Mouse (Mus musculus): ENCODE results near the gene 5330417C22Rik. TPM values are rescaled to one million over a fixed set of nuclear protein-coding genes. Genes with fewer than 3 reads are reported as not detected.

Gene 5330417C22Rik
- total RNA-seq, 4 experiments from 2014 or later: 29.3 to 41.9 (median 35.1) TPM

DNA sequence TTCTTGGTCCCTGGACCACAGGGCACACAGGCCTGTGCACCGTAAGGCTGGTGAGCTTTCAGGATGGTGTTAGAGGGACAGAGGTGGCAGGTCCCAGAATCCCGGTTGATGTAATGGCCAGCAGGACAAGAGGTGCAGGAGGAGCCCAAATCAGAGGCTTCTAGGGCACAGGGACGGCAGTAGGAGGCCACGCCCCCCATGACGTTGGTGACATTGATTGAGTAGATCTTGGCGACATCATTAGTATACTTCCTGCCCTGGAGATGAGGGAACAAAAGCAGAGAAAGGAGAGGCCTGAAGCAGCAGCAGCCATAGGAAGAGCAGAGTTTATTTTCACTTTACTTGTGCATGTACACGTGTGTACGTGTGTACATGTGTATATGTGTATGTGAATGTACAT is 68.6 kb downstream of the 5330417C22Rik start:
- DNase-seq (ENCODE audit: low spot score in 2 of 2): no peak

DNA sequence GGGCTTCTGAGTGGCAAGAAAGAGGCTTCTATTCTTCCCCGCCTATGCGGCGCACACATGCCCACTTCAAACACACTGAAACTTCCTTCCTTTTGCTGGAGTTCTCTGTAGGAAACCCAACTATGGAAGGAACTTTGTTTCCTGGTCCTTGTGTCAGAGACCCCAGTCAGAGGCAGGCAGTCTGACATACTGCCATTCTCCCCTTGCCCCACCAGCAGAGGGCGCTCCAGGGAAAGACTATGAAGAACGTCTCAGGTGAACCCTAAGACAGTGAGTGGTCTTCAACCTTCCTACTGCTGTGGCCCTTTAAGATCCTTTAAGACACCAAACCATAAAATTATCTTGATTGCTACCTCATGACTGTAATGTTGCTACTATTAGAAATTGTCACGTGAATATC is 69.9 kb downstream of the 5330417C22Rik start:
- DNase-seq (ENCODE audit: low spot score in 2 of 2): peak in 1 of 2 experiments; percentile 23

DNA sequence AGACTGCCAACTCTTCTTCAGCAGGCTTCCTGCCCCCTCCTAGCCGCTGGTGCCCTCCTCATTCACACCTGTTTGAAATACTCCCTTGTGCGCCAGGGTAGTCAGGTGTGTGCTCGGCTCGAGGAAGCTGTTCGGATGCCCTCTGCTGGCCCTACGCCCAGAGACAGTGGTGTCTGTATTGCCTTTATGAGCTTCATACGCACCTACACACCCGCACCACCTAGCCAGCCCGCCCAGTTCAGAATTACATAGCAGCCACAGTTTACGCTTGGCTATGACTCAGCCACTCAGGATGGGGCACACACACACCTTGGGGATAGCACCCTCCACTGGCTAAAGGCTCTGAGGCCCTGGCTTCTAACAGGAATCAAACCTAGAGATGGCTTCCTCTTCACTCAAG is 77.5 kb downstream of the 5330417C22Rik start:
- peak in 1 of 2 experiments; percentile 26 for DNase-seq (ENCODE audit: low spot score in 2 of 2)

DNA sequence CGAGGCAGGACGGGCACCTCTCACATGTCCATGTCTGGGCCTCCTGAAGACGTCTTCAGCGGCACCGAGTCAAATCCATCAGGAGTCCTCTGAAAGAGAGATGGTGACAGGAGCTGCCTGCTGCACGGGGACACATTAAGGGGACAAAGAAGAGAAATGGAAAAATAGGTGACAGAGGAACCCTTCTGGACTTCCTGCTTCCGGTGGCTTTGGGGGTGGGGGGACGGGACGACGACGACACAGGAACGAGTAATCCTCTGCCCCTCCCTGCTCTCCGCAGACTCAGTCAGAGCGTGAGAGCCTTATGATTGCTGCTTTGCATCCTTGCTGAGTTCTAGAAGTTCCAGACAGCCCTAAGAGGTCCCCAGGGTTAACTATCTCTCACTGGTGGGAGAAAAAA is 78.0 kb downstream of the 5330417C22Rik start:
- no peak for DNase-seq (ENCODE audit: low spot score in 2 of 2)

DNA sequence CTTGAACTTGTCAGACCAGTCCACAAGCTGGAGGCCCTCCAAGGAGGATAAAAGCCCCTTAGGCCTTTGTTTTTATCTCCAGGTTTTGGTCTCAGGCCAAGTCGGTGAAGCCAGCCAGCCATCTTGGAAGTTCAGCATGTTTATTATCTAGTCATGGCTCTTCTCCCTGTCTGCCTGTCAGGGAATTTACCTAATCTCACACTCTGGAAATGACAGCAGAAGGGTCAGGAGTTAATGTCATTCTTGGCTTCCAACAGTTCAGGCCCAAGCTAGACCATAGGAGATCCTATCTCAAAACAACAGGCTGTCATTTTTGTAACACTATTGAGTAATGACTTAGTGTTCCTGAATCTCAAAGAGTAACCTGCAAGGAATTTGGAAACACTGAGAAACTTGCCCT is 82.2 kb downstream of the 5330417C22Rik start:
- no peak for DNase-seq (ENCODE audit: low spot score in 2 of 2)

DNA sequence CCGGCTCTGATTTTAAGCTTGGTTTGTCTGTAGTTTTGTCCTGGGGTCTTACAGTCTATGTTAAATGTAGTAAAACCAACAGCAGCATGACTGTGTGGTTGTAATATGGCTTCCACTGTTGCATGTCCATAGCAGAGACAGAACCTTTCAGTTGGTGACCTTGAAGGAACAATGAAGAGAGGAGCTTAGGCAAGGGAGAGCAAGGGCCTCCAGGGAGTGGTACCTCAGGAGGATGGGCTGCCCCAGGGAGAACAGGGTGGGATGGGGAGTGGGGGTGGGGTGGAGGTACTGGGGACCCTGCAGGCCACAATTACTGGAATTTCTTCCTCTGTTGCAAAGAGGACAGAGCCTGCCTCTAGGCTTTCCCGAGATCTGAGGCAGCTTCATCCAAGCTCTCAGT is 84.4 kb downstream of the 5330417C22Rik start:
- no peak for DNase-seq (ENCODE audit: low spot score in 2 of 2)

DNA sequence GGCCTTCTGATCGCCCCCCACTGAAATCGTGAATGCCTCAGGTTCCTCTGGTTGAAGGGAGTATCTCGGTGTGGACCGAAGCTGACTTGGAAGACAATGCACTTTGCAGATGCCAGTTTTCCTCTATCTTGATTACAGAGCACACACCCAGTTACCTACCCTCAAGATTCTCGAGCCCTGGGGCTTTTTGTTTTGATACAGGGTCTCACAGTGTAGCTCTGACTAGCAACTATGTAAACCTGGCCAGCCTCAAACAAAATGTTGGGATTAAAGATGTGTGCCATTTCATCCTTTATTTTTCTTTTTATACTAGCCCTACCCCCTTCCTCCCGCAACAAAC is 91.0 kb downstream of the 5330417C22Rik start:
- no peak for DNase-seq (ENCODE audit: low spot score in 2 of 2)

DNA sequence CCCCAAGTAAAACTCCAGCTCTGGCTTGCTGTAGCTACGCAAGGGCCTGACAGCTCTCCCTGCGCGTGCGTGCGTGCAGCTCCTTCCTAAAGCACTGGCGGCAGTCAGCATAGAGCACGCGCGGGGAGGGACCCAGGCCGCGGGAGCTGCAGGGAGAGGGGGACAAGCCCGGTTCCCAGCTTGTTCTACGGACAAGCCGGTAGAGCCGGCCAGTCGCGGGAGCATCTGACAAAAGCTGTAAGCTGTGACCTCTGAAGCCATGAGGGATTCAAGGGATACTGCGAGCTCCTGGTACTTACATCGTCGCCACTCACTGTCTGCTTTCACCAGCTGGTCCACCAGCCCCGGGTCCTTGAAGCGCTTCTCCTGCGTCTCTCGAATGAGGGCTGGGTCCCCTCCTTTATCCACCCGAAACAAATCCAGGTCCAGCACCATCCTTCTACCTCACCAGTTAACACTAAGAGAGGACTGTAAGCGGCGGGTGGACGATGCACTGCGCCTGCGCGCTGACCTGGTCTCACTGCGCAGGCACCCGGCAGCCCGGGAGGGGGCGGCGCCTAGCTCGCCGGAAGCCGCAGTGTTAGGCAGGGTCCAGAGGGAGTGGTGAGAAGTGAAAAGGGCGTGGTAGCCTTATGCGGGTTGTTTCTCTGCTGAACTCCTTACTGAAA is 91.5 kb downstream of the 5330417C22Rik start, which contains the start of gene Sars:
Sars (minus strand) TSS at position 512 of the 668 bp plus-strand sequence.
- peak; percentile 80 to 88 for DNase-seq (ENCODE audit: low spot score in 2 of 2)

DNA sequence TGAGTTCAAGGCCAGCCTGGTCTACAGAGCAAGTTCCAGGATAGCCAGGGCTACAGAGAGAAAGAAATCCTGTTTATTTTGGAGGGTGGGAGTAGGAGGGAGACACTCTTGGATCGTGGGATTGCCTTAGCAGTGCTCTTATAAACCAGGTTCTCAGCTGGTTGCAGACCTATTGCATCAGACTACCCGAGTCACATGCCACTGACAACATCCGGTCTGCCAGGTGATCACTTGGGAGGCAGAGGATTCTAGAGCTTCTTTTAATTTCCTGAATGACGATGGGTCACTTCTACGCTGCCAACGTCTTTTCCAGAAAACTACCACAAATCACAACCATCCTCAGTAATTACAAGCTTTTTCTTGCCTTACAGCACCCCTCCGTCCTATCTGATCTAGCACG is 92.3 kb downstream of the 5330417C22Rik start:
- DNase-seq (ENCODE audit: low spot score in 2 of 2): peak in 1 of 2 experiments; percentile 43

DNA sequence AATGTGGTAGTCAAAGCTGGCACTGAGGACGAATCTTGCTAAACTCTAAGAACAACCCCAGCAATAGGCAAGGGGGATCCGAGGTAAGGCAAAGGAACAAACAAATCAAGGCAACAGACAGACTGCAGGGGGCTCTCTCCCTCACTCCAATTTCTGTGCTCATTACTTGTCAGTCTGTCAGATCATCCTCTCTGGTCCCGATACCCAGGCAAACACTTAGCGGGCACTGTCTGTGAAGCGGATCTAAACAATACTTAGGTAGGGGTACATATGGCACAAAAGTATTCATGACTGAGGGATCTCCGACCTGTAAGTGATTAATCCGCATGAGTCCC is 100.0 kb downstream of the 5330417C22Rik start:
- DNase-seq (ENCODE audit: low spot score in 2 of 2): no peak

DNA sequence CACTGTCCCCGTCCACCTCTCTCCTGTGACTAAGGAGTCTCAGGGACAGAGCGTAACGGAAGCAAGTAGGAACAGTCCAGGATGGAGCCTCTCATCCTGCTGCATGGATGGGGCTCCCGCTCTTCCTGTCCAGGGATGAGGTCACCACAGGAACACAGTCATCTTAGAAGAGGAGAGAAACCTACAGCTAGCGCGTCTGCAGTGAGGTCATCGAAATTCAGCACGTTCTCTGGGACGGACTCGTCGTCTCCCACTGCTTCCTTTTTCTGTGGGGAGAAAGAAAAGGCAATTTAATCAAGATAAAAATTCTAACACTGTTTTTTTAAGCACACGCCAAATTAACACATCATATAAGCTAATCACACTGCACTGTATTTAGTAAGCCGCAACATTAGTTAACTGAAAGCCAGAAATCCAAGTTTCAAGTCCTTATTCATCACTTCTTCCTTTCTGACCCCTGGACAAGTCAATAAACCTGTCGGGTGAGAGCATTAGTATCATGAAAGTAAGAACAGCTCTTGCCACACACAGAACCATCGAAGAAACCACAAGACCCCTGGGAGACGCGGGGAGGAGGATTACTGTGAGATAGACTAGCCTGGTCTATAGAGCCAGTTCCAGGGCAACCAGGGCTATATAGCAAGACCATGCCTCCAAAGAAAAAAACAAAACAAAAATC is 100.5 kb downstream of the 5330417C22Rik start:
- no peak for DNase-seq (ENCODE audit: low spot score in 2 of 2)

DNA sequence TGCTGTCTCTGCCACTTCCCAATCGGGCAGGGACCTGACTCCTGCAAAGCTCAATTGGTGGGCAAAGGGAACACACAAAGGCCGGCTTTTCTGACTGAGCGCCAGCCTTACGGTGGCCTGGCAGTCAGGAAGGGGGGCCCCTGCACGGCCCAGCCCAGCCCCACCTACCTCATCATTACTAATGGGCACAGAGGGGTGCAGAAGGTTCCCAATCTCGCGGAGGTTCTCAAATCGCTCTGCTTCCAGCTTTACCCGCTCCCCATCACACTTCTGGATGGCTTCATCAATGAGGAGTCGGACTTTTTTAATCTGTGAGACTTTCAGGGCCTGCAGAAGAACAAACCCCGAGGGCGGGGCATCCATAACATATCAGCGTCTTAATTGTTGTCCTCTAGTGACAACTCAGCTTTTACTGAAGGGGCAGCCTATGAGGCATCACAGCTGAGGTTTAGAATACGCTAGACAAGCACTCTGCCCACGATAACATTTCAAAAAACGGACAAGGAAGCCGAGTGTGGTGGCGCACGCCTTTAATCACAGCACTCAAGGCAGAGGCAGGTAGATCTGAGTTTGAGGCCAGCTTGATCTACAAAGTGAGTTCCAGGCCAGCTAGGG is 102.3 kb downstream of the 5330417C22Rik start:
- DNase-seq (ENCODE audit: low spot score in 2 of 2): no peak

DNA sequence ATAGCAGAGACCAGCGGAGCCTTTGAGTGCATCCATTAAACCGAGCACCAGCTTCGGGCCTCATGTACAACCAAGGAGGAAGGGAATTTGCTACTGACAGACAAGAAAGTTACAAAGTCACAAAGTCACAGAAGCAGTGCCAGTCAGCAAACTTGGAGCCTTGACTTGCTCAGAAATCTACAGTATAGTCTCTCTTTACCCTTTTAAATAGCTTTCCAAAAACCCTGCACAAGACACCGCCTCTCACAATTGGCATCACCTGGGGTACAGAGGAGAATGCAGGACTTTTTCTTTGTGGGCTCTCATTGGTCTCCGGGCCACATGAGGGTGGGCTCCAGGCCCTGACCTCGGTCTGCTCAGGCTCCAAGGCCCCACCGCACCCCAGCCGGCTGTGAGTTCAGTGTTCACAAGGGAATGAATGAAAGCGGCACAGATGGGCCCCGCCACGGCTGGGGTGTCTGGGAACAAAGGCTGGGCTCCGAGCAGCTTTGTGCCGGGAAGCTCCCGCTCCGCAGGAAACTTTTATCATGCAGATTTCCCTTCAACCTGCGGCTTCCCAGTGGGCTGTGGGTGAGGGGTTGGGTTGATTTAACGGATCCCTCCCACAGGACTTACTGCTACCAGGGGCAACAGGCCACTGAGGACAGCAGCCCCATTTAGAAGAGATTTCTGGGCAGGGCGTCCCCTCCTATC is 103.0 kb downstream of the 5330417C22Rik start:
- no peak for DNase-seq (ENCODE audit: low spot score in 2 of 2)

DNA sequence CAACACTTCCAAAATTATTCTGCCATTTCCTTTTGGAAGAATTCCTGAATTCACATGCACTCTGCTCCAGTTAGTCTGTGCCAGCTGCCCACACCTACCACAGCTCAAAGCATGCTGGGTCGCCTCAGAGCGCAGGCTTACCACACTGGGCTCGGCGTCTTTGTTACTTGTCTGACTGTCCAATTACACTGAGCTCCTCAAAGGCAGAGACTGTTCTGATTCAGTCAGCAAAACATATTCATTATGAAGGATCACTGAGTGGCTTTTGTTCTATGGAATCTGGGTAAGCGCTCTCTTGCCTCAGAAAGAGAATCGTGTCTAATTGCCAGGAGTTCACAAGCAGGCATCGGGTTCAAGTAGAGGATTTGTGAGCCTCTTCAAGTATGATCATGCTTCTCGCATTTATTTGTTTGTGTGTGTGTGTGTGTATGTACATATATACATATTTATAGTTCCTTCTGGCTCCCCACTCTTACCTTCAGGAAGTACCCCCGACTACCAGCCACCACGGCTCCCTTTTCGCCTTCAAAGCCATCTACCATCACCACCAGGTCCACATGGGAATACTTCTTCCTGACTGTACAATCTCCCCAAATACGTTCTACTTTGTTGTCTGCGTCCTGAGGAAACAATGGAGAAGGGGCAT is 103.7 kb downstream of the 5330417C22Rik start:
- DNase-seq (ENCODE audit: low spot score in 2 of 2): no peak

DNA sequence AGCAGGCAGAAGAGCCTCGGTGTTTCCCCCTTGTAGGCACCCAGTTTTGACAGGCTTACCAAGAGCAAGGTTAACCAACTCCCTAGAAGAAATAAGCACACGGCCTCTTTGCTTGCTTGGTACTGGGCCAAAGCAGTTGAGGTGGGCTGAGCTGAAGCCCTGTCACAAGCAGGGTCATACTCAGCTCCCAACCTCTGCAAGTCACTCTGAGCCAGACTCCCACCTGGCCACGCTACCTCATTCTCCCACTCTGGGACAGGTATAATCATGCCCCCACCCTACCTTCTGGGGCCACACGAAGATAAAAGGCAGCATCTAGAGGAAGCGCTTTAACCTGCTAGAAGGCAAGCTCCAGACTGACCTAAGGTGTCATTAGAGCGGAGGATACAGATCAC is 110.7 kb downstream of the 5330417C22Rik start:
- no peak for DNase-seq (ENCODE audit: low spot score in 2 of 2)

DNA sequence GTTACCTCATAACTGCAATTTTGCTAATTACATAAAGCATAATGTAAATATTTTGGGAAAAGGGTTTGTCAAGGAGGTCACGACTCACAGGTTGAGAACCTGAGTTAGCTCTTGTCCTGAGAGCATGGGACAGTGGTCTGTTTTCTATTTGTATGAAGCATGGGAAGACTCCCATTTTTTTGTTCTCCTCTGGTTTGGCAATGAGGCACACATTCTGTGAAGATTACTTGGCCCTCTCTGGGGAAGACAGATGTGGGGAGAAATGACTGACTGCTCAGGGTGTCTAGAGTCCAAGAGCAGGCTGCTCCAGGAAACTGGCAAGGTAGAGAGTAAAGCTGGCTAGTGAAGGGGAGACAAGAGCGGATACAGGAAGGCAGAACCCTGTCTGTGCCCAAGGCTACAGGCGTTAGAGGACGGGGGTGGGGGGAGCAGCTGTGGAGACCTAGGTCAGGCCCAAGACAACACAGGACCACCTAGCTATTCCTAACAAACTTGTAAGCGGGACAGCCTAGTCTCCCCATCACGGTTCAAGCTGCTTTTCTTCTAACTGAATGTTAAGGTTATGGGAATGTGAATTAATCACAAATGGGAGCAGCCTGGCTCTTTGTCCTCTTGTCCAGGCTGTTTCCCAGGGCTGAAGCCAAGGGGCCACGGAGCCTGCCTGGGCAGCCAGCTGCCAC is 111.3 kb downstream of the 5330417C22Rik start:
- DNase-seq (ENCODE audit: low spot score in 2 of 2): no peak

DNA sequence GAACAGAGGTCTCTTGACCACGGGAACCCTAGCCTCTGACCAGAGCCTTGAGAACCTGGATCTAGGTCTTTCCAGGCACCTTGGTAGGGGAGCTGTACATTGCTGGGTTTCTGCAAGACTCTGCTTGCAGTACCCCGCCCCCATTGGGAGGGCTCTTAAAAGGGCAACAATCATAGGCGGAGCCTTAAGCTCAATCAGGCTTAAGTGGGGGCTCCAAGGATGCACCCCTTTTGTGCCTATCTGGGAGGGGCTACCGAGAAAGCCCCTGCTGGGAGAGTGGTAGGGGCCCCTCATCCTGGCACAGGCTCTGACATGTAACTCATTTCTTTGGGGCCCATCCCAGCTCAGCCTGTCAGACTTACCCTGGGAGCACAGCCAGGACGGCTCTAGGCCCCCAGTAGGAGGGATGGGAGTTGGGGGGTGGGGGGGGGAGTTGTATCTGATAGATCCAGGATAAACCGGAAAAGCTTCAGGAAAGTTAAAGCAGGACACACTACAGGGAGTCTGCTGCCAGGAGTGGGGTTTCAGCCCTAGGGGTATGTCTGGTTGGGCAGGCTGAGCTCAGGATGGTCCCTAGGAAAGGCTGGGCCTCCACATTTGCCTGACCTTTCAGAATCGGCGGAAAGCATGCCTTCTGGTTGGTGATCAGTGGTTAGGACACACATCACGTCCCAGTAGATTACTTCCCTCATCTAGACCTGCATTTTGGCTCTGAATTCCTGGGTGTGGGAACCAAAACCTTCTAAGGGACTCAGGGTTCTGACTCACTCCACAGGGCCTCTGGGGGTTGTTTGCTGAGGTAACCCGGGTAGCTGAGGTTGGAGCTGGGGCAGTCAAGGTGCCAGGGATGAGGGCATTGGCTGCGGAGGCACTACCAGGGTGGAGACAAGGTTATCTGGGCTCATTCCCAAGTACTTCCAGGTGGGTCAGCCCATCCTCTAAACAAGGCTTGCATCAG is 112.2 kb downstream of the 5330417C22Rik start:
- no peak for DNase-seq (ENCODE audit: low spot score in 2 of 2)

DNA sequence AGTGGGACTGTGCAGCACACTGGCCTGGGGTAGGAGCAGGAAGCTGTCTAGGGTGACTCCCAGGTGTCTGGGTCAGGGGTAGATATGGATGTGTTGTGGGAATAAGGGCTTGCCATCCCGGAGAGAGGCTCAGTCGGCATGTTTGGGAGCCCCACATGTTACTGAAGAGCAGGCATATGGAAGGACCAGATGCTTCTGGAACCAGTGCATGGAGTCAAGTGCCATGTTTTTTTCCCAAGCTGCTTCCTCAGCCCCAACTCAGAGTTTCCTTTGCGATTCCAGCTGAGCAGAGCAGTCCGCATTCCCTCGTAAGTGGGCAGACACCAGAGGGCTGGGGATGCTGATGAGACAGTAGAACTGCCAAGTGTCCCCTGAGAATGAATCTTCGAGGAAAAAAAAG is 113.3 kb downstream of the 5330417C22Rik start:
- no peak for DNase-seq (ENCODE audit: low spot score in 2 of 2)

DNA sequence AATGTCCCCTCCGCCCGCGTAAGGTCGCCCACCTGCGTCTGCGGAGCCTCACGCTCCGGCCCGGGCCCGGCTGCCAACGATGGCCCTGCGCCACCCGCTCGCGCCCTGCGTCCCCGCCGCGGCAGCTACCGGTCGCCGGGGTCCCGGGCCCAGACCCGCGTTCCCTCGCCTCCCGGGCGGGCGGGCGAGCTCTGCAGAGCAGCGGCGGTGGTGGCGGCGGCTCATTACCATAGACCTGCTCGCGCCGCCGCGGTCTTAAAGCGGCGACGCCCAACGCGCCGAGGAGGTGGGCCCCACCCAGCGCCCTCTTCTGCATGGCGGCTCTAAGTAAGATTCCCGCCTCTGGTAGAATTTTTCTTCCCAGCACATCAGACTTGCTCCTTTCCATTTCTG is 120.5 kb downstream of the 5330417C22Rik start:
- DNase-seq (ENCODE audit: low spot score in 2 of 2): peak; percentile 66 to 84
